Mouse (Mus musculus): ENCODE measurements at regions not wholly inside any gene's neighbourhood (a gene's known extent, or its start where the extent isn't known, plus 50 kb on each side); places are given as distances from the start of the nearest gene placed in this dataset.

DNA sequence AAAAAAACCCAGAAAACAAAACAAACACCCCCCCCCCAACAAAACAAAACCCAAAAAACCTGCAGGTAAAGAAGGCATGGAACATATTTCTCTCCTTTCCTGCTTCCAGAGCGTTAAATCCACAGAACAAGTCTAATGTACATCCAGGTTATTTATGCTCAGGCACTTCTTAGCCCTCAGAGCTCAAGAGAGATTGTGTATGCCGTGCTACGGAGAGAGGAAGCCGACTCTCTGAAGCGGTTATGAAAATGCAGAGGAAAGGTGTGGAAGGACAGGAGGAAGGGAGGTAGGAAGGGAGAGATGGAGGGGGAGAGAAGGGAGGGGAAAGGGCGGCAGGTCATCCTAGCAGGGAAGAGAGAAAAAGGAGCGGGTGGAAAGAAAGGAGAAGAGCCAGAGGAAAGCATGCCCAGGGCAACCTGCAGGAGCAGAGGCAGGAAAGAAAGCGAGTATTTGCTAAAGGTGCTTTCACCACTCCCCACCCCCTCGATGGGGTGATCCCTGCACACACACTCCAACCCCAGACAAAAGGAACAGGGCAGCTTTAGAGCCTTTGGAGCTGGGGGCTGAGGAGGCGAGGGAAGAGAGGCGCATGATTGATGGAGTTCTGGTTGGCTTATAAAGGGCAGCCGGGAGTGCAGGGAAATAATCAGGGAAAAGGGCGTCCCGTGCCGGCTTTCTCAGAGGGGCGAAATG, 327.9 kb downstream of the Gm10295 start:
- peak; percentile 84 for ATAC-seq (ENCODE audit: low FRiP score)
- Histone ChIP-seq H3K36me3 (no peaks in the 10 kb centered on the region), H3K4me2 (replicated peaks) (peak overlapping the region; percentile 56), H3K27ac (peak overlapping the region; percentile 81), H3K4me3 (peak overlapping the region; percentile 28), H3K4me1 (peaks cover 22% of the 10 kb centered on the region), H3K27me3 (no peaks in the 10 kb centered on the region), H3K9ac (peak overlapping the region; percentile 58), H3K9me3 (replicated peaks) (peaks cover 6% of the 10 kb centered on the region; the same call in 1 of the 2 replicates)
- 6% methylated on average over 16 of the region's 16 CpGs for WGBS

Data from hindbrain, embryonic 12.5 days (tissue).